Mouse (Mus musculus): ENCODE measurements around the gene Cbx4.

Gene Cbx4

DNA sequence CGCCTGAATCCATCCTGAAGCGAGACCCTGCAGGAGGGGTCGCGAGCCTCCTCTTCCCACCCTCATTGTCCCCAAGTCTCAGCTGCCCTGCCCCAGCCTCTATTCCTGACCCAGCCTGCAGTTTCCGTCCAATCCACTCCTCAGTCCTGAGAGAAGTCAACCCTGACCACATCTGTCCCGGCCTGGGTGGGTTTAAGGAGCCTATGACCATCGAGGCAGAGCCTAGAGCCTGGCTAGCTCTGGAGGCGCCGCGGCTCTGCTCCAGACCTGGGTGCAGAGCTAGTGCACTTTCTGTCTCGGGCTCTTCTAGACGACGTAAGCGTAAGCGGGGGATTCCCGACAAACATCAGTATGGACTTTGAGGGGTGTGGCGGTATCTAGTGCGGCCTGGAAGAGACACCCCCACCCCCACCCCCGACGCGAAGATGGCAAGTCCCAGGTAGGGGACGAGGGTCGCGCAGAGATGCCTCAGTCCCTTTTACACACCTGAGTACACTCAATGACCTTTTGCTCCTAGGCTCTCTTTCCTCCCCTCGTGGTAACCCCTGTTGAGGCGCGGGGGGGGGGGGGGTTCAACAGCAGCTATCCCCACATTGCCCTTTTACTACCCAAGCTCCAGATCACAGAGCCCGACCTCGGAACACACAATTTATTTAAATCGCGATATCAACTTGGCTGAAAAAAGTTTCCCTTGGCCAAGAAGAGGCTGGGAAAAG is 44.1 kb downstream of the Cbx4 start:
- no peak for DNase-seq (ENCODE audit: low read depth, low spot score)

DNA sequence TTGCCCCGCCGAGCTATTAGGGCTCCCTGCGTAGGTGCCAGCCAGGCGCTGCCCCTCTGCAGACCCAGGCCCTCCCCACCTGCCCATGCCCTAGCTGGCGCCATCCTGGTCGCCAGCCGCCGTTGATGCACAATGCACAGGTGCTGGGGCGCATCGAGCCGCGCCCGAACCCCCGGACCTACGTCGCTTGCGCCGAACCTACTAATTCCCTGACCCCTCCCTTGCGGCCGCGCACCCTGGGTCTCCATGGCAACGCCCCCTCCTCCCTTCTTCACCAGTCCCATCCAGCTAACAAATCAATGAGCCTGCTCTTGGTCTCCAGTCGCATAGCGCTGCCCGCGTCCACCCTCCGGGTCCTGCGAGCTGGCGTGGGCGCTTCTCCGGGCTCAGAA is 44.7 kb downstream of the Cbx4 start:
- DNase-seq (ENCODE audit: low read depth, low spot score) = no peak

DNA sequence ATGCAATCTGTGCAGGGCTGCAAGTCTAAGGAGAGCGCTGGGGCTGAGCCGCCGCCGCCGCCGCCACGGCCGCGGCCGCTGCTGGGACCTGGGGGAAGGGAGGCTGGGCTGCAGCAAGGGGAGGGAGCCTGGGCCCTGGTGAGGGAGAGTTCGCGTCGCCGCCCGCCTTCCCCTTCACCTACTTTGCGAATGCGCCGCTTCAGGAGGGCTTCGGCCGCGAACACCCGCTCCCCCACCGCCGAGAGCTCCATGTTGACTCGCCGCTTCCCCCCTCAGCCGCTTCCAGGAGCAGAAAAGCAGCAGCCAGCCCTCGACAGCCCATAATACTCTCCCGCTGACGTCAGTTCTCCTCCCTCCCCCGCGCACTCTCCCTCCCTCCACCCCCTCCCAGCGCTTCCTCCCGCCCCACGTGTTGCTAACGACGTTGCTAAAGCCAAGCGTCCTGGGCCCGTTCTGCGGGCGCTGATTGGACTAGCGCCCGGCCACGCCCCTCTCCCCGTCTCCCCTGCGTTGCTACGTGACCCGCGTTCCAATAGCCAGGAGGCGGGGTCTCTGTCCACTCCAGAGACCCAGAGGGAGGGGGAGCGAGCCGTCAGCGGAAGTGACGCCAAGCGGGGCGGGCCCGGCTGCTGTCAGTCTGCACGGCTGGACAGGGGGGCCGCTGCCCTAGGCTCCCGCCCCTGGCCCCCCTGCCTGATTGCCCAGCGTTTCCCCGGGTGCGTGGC is 45.3 kb downstream of the Cbx4 start, which contains the start of gene Cbx8:
Gene Cbx8, minus strand, starts transcription at position 370 of the 725 bp plus-strand sequence.
- DNase-seq (ENCODE audit: low read depth, low spot score) = peak; percentile 98

DNA sequence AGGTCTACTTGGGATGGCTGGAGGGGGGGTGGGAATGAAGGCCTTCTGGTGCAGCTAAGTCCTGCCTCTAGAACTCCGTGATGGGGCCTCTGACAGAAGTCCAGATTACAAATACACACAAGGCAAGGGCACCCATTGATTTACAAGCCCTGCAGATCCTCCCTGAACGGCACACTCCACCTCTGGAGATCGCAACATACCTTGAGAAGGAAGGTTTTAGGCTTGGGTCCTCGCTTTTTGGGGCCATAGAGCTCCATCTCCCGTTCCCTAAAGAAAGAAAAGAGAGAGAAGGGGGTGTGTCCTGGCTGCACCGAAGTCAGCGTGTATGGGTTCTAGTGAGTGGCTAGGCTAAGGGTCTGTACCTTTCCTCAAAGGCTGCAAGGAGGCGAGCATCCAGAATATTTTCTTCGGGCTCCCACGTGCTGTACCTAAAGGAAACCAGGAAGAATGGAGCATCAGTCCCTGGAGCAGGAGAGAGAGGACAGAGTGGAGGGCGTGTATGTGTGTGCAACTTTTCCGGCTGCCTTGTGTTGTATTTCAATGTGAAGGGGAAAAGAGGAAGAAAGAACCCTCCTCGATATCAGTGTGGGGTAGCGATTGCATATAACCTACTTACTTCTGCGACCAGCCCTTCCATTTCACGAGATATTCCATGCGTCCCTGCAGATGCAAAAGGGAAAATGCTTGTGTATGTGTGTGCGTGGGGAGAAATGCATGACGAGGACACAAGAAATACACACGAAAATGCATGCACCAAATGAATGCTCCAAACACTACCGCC is 46.1 kb downstream of the Cbx4 start:
- no peak for DNase-seq (ENCODE audit: low read depth, low spot score)

DNA sequence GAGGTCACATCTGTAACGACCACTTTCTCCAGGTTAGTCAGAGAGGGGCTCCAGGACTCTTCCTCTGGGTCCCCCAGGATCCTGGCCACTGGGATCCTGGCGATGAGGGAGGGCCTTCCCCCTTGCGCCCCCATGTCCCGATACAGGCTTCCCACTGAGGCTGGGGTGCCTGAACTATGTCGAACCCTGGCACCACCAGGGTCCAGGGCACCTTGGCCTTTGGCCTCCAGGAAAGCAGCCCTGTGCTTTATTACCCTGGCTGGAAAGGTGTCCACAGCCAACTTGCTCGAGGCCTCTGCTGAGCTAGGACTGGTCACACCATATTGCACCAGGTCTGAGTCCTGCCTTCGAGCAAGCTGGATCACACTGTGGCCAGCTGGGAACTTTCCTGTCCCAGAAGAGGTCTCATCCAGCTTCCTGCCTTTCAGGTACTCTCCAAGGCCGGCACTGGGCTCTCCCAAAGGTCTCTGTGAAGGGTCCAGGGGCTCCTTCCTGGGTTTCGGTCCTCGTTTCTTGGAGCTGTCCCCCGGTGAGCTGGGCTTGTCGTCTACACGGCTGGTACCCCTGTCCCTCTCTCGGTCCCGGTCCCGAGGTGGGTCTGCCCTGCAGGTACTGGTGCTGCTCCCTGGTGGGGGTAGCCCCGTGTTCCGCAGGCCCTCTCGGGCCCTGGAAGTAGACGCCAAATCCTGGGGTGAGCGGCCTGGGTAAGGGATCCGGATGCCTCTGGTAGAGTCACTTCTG is 47.1 kb downstream of the Cbx4 start:
- no peak for DNase-seq (ENCODE audit: low read depth, low spot score)

DNA sequence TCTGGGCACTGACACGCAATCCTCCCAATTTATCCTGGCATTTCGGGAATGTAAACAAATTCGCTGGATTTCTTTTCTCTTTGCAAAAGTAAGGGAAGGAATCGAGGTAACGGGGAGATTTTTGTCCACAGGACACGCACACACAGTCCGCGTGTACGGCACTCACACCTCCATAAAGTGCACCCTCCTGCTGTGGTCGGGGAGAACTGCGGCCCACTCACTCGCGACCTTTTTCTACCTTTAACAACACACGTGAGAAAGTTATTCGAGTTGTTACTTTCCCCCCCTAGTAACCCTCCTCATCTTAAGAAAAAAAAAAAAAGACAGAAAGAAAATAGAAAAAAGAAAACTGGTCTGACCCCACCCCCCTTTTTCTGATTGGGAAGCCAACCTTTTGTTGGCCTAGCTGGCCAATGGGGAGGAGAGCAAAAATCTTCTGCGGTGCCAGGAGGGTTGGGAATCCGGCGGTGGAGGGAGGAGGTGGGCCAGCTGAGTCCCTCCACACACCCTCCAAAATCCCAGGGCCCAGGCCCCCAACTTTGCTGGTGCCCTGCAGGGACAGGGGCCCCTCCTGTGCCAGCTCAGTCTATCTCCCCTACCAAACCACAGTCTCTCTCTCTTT is 48.1 kb downstream of the Cbx4 start:
- no peak for DNase-seq (ENCODE audit: low read depth, low spot score)

DNA sequence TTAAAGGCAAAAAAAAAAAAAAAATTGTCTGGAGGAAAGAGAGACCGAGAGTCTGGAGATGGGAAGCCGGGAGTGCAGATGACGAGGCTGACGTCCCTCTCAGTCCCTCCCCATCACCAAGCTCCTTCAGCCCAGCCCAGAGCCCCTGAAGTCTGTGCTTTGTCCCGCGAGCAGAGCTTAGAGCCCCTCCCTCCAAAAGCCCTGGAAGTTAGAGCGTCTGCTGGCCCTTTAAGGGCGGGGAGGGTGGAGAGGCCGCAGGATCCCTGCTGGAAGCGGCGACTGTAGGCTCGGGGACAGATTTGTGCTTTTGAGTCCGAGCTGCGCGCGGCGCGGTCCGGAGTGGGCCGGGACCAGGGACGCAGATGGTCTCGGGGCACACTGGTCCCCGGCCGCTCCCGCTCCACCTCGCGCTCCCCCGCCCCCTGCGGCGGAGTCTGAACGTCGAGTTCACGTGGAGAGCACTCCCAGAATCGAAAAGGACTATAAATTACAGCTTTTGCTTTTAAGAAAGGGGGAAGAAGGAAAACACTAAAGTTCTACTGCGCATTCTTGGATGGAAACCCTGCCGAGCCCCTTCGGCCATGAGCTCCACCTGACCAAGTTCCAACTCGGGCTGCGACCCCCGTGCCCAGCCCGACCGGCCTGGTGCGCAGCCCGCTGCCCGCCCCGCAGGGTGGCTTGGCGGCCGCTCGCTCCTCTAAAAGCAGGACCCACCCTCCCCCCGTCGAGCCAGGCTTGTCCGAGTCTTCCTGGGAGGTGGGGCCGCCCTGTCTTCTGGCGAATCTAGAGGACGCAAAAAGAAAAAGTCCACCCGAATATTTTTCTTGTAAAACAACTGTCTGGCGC is 48.9 kb downstream of the Cbx4 start:
- no peak for DNase-seq (ENCODE audit: low read depth, low spot score)

DNA sequence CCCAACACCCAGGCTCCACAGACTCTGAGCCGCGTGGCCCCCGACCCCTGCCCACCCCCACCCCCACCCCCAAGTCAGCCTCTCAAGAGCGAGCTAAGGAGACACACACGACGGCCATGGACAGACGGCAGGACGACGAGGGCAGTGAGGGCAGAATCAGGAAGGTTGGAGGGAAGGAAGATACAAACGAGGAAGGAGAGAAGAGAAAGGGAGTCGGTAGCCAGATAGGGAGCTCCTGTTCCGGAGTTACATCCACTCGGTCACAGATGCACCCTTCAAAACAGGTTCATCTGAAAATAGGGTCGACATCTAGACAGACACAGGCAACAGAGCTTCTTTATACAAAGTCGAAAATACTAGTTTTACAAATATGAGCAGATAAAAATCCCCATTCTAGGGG is 49.6 kb downstream of the Cbx4 start:
- DNase-seq (ENCODE audit: low read depth, low spot score) = no peak

DNA sequence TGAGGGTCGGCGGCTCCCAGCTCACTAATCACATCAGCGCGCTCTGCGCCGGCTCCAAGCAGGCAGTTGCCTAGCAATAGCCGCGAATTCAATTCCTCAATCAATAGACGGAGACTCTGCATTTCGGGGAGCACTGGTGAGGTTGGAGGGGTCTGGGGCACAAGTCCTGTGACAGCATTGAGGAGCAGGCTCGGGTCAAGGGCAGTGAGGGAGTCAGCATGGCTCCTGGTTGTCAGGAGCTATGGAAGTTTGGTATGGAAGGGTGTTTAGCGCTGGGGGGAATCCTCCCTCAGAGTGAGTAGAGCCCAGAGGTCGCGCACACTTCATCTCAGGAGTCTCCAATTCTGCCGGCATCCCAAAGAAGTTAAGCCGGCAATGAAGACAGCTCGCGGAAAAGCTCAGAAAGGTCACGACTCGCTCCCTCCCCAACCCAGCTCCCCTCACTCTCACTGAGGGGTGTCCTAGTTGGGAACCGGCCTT is 50.3 kb downstream of the Cbx4 start:
- DNase-seq (ENCODE audit: low read depth, low spot score) = no peak

DNA sequence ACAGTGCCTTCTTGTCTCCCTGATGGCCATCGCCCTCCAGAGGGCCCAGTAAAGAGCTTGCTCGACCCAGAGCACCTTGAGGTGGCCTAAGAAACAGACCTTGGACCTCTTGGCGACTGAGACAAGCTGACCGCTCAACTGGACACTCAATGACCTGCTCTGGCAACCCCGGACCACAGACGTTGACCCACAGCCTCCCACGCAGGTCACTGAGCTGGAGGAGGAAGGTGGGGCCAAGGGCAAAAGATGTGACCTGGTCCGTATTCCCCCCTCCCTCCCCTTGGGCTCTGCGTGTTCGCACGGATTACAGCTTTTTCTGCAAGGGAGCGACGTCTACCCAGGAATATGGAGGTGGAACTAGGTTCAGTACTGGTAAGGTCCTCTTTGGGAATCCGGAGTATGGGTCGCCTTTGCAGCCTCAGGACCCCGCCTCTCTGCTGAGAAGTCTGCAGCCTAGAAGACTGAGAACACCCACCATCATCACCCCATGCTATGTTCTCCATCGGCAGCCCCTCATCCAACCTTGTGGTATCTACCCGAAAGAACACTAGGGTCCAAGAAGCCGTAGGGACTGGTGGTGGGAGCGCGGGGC is 50.8 kb downstream of the Cbx4 start:
- no peak for DNase-seq (ENCODE audit: low read depth, low spot score)

DNA sequence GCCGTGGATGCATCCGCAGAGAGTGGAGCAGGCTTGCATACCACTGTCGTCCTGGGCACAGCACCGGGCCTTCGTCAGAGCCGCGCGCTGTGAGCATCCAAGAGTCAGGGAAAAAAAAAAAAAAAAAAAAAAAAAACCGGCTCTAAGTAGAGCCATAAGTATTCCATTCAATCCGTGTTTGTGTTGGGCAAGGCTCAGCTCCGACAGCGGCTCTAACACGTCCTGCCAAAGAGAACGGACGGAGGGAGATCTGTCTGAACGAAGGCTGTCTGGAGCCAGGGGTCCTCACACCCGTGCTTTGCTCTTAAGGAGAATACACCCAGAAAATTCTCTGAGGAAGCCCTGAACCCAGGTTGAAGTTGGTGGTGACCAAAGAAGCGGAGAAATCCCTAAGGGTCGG is 51.4 kb downstream of the Cbx4 start:
- no peak for DNase-seq (ENCODE audit: low read depth, low spot score)

DNA sequence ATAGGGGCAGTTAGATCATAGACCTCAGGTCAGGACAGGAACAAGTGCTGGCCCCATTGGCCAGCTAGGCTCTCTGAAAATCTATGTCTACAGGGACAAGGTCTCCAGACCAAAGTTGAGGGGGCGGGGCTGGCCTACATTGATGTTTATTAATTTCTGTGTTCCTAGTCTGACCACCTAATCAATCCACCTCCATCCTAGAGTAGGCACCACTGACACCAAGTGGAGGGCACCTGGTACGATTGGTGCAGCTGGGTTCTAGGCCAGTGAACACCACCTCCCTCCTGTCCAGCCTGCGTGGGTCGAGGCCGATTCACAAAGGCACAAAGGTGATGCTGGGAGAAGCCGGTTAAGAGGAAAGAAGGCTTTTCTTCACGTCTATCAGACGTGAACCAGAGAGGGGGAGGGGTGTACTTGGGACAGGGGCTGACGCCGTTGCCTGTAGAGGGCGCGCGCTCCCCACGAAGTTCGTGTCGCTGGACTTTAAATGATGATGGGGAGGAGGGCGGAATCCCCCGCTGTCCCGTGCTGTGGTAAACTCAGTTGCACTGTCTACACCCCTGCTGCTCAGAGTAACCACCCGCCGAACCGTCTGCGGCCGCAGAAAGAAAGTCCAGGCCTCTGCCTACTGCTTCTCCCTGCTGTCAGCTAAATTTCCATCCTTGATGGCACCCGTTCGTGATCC is 52.0 kb downstream of the Cbx4 start:
- no peak for DNase-seq (ENCODE audit: low read depth, low spot score)
